Mouse (Mus musculus): ENCODE results near the gene Dip2c. TPM values are rescaled to one million over a fixed set of nuclear protein-coding genes. Genes with fewer than 3 reads are reported as not detected.

The Dip2c gene
- 4.8 TPM for polyA plus RNA-seq (2015; fragmentation: Illumina TruSeq; extraction: RNeasy Lipid Tissue Mini Kit (QIAGEN cat#74804); ENCODE audit: insufficient read depth, low replicate concordance)

DNA sequence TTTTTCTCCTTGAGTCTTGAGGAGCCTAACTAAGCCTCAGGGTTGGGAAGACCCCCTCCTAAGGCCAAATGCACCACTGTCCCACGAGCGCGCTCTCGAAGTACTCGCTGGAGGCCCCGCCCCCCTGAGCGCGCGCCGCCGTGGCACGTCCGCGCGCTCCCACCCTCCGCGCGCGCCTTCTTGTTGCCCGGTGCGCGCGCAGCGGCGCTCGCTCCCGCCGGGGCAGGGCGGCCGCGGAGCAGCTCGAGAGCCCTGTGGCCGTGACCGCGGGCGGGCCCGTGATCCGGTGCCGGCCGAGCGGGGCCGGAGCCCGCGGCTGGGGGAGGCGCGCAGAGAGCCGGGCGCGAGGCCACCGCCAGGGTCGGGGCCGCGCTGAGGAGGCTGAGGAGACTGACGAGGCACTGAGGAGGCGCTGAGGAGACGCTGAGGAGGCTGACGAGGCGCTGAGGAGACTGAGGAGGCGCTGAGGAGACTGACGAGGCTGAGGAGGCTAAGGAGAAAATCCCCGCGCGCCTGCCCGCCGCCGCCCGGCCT is at the start of gene Dip2c:
Dip2c (plus strand) TSS at position 207 of the 534 bp plus-strand sequence.

Other genes starting within 250 kb of the Dip2c start
- 55.9 TPM for gene Larp4b, start 182.6 kb upstream of the Dip2c start, polyA plus RNA-seq (2015; fragmentation: Illumina TruSeq; extraction: RNeasy Lipid Tissue Mini Kit (QIAGEN cat#74804); ENCODE audit: insufficient read depth, low replicate concordance)